Mouse (Mus musculus): ENCODE data around the gene Nthl1.
A peak's percentile ranks its signal among the peaks of the same experiment; 100 is the strongest.

DNA sequence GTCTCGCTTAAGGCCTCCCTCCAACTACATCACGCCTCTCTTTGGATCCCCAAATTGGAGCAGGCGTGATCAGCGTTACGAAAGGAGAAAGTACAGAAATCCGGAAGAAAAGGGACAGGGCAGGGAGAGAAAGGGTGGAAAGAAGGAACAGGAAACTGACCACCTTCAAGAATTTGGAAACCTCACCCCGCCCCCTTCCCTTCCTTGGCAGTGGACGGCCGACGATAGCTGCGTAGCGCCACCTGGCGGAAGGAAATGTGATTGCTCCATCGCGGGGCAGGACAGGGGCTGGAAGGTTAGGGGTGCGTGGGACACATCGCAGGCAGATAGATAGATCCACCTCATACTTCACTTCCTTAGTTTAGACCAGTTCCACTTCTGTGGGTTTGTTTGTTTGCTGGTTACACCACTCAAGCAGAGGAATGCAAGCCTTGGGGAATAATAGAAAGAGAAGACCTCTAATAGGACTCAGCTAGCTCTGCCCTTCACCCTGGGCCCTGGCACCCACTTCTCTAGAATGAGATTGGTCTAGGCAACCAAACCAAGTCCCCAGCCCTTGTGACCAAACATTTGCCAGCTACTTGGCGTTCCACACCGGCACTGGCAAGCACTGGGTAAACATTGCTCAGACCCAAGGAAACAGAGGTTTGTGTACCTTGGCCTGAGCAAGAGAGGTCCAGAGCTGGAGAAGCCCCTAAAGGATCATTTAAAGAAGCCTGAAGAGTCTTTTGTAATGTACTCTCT is 21.7 kb downstream of the Nthl1 start:
- TF ChIP-seq EP300 (IDR thresholded peaks at IDR 0.05; ENCODE audit: low read depth) (no peak), CTCF (IDR thresholded peaks at IDR 0.05; ENCODE audit: low read depth) (peak; percentile 97)
